Mouse (Mus musculus): Measurements from ENCODE around the gene M6pr.

DNA sequence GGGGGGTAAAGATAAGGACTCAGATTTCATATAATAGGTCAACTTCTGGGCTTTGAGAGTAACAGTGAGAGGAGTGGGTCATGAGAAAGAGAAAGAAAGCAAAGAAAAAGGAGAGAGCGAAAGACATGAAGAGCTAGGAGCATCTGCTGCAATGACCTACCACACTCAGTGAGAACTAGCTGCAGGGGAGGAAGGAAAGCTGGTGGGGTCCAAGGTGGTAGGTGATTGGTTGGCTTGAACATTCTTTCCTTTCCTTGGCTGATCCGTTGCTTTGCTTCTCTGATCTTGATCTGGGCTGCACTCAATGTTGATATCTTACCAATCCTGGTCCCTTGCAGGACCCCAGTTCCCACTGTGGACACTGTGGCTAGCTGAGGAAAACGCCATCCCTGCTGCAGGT, 58.5 kb downstream of the M6pr start:
- TF ChIP-seq CTCF (IDR thresholded peaks at IDR 0.05; ENCODE audit: low read depth, low read length), result no peak
- no peak for TF ChIP-seq POLR2A (IDR thresholded peaks at IDR 0.05; ENCODE audit: extremely low read depth, insufficient read depth, low read length)

Data from liver, adult 2 months (tissue).